Mouse (Mus musculus): ENCODE results near the gene Sf3a1. TPM values are rescaled to one million over a fixed set of nuclear protein-coding genes. Genes with fewer than 3 reads are reported as not detected.

Gene Sf3a1
- polyA plus RNA-seq, 1 experiment from 2014 or later, result 101 TPM

- Histone ChIP-seq H3K27me3 (ENCODE audit: low read depth, poor library complexity, severe bottlenecking) (no peaks in the 10 kb centered on the region), H3K4me1 (peaks cover 11% of the 10 kb centered on the region), H3K27ac (no peak overlapping the region), H3K9me3 (replicated peaks) (no peaks in the 10 kb centered on the region), H3K4me3 (no peak overlapping the region), H3K36me3 (no peaks in the 10 kb centered on the region)
- no peak for DNase-seq (ENCODE audit: low spot score)
- WGBS, result 54% methylated on average over 8 of the region's 8 CpGs
Measured at GRCm38 (mm10) chr11:4228463-4228862, 68.3 kb downstream of the Sf3a1 start.

- no peak overlapping the region for H3K27ac ChIP-seq
- no peaks in the 10 kb centered on the region for H3K9me3 ChIP-seq (replicated peaks)
- H3K36me3 ChIP-seq, result no peaks in the 10 kb centered on the region
- no peaks in the 10 kb centered on the region for H3K27me3 ChIP-seq (ENCODE audit: low read depth, poor library complexity, severe bottlenecking)
- H3K4me3 ChIP-seq, result no peak overlapping the region
- peaks cover 11% of the 10 kb centered on the region for H3K4me1 ChIP-seq
- no peak for DNase-seq (ENCODE audit: low spot score)
- WGBS, result 62% methylated on average over 4 of the region's 4 CpGs
Measured at GRCm38 (mm10) chr11:4229841-4230240, 69.7 kb downstream of the Sf3a1 start.

- WGBS, result 91% methylated on average over 2 of the region's 2 CpGs
Measured at GRCm38 (mm10) chr11:4231435-4231834, 71.3 kb downstream of the Sf3a1 start.

More at GRCm38 (mm10) chr11:4231435-4231834, 71.3 kb downstream of the Sf3a1 start:
- Histone ChIP-seq H3K4me3 (no peak overlapping the region), H3K27ac (no peak overlapping the region), H3K27me3 (ENCODE audit: low read depth, poor library complexity, severe bottlenecking) (no peaks in the 10 kb centered on the region), H3K4me1 (peaks cover 11% of the 10 kb centered on the region), H3K36me3 (no peaks in the 10 kb centered on the region), H3K9me3 (replicated peaks) (no peaks in the 10 kb centered on the region)
- no peak for DNase-seq (ENCODE audit: low spot score)

Small RNAs within 50 kb of the gene (microRNA-seq; reads per million reads assigned to microRNA genes)
- gene Mir3060, result 3.5 reads per million, percentile 4 among the genes with 10 or more reads in this experiment

Other genes with a start within 250 kb of the Sf3a1 start
- 2.5 and 2.6 TPM in 2 replicates for gene Slc35e4, start 245.7 kb upstream of the Sf3a1 start, polyA plus RNA-seq (2016; fragmentation: Nextera tagmentation; extraction: Ambion mirVana)
- 19.5 and 23.9 TPM in 2 replicates for gene Tcn2, start 228.2 kb upstream of the Sf3a1 start, polyA plus RNA-seq (2016; fragmentation: Nextera tagmentation; extraction: Ambion mirVana)
- 106 and 115 TPM in 2 replicates for gene Pes1, start 196.4 kb upstream of the Sf3a1 start, polyA plus RNA-seq (2016; fragmentation: Nextera tagmentation; extraction: Ambion mirVana)
- 0.13 and 0.25 TPM in 2 replicates for gene 4930556J24Rik, start 183.6 kb upstream of the Sf3a1 start, polyA plus RNA-seq (2016; fragmentation: Nextera tagmentation; extraction: Ambion mirVana)
- 0.55 and 1.8 TPM in 2 replicates for gene Gal3st1, start 176.7 kb upstream of the Sf3a1 start, polyA plus RNA-seq (2016; fragmentation: Nextera tagmentation; extraction: Ambion mirVana)
- gene Sec14l4, start 128.9 kb upstream of the Sf3a1 start, polyA plus RNA-seq (2016; fragmentation: Nextera tagmentation; extraction: Ambion mirVana), result 0.06 TPM in 1 of 2 replicates, not detected in the other
- gene Sec14l3, start 95.5 kb upstream of the Sf3a1 start, polyA plus RNA-seq (2016; fragmentation: Nextera tagmentation; extraction: Ambion mirVana), result not detected in 2 replicates
- 12.5 and 16.2 TPM in 2 replicates for gene Mtfp1, start 64.9 kb upstream of the Sf3a1 start, polyA plus RNA-seq (2016; fragmentation: Nextera tagmentation; extraction: Ambion mirVana)
- gene Sec14l2, start 36.9 kb upstream of the Sf3a1 start, polyA plus RNA-seq (2016; fragmentation: Nextera tagmentation; extraction: Ambion mirVana), result 1.5 and 2.7 TPM in 2 replicates
- gene Rnf215, start 25.1 kb upstream of the Sf3a1 start, polyA plus RNA-seq (2016; fragmentation: Nextera tagmentation; extraction: Ambion mirVana), result 16.3 and 23.3 TPM in 2 replicates
- 7.9 and 9.4 TPM in 2 replicates for gene Ccdc157, start 57 bp upstream of the Sf3a1 start, polyA plus RNA-seq (2016; fragmentation: Nextera tagmentation; extraction: Ambion mirVana)
- gene Tbc1d10a, start 26.4 kb downstream of the Sf3a1 start, polyA plus RNA-seq (2016; fragmentation: Nextera tagmentation; extraction: Ambion mirVana), result 27.4 and 37.4 TPM in 2 replicates
- 1.8 and 2.1 TPM in 2 replicates for gene Castor1, start 57.9 kb downstream of the Sf3a1 start, polyA plus RNA-seq (2016; fragmentation: Nextera tagmentation; extraction: Ambion mirVana)
- not detected in 2 replicates for gene Osm, start 76.1 kb downstream of the Sf3a1 start, polyA plus RNA-seq (2016; fragmentation: Nextera tagmentation; extraction: Ambion mirVana)
- 0.05 and 0.06 TPM in 2 replicates for gene Lif, start 97.2 kb downstream of the Sf3a1 start, polyA plus RNA-seq (2016; fragmentation: Nextera tagmentation; extraction: Ambion mirVana)

All from limb, embryonic 10.5 days (tissue).